Mouse (Mus musculus) neutrophil, adult 83 days (primary cell): ENCODE measurements around the gene Atp6v0e. TPM values are rescaled to one million over a fixed set of nuclear protein-coding genes. Genes with fewer than 3 reads are reported as not detected.

Experiments
- total RNA-seq, 2 experiments: library from RNA; stranded (reverse); gene quantifications; one replicate each; pipeline ENCODE4 v1.2.4; 2023

Atp6v0e gene
- total RNA-seq: 100 to 1,000 TPM; 147 to 166 TPM

DNA sequence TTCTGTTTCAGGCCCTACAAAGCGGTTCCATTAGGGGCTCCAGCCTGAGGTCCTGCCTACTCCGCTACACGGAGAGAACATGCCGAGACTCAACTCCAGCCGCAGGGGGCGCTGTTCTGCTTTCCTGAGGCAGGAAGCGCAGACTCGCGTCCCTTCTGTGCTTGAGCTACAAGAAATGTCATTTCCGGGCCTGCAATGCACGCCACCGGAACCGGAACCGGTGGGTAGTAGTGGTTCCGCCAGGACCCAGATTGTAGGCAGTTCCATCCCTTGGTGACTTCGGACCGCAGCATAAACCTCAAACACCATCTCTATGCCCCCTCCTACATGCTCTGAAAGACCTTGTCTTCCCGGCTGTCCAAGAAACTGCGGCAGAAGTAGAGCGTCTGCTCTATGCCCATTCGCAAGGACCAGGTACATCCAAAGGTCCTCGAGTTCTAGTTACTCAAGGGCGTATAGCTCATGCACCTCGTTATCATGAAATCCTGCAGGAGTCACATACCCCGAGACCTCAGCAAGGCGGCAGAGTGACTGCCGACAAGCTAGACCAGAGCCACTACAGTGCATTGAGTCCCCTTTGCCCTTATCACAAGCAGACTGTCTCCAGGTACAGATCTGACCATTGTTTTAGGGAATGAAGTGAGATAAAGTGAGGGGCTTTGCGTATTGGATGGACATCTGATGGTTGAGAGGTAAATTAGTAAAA, at the start of gene Atp6v0e:
TSS of gene Atp6v0e (plus strand) at position 254 of the 706 bp plus-strand sequence.

DNA sequence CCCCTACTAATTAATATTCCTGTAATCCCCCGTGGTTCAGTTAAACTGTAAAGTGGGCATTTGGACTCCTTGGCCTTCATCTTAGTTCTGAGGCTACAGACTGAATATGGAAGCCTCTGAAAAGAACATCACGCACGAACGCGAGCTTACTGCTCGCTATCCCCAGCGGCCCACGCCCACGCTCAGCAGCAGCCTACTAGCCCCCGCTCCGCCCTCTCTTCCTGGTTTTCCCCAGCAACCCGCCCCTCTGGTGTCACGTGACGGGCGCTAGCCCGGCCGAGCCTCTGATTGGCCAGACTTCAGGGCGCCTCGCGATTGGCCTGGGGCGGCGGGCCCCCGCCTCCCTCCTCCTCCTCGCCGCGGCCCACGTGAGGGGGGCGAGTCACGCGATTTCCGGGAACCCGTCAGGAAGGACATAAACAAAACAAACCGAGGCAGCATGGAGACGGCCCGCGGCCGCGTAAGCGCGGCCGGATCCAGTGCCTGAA, 52.3 kb downstream of the Atp6v0e start, which contains the start of gene Crebrf:
TSS of gene Crebrf (plus strand) at position 380 of the 488 bp plus-strand sequence.

Other genes starting within 250 kb of the Atp6v0e start
- 10 to 100 TPM; 14.6 to 15.3 TPM for gene Neurl1b, start 248.4 kb upstream of the Atp6v0e start, total RNA-seq
- 10 to 100 TPM; 15.1 to 15.9 TPM for gene Ergic1, start 101.7 kb upstream of the Atp6v0e start, total RNA-seq
- 1,000 to 10,000 TPM; 2,979 to 3,502 TPM for gene Dusp1, start 101.1 kb upstream of the Atp6v0e start, total RNA-seq
- gene Crebrf, start 52.4 kb downstream of the Atp6v0e start, total RNA-seq: 10 to 100 TPM; 42.7 to 52.5 TPM
- 10 to 100 TPM; 14.3 to 17.5 TPM for gene Bnip1, start 117.8 kb downstream of the Atp6v0e start, total RNA-seq
- gene Nkx2-5, start 181.8 kb downstream of the Atp6v0e start, total RNA-seq: not detected